Mouse (Mus musculus): ENCODE data around the gene Tex2.
"Not testable (repeated sequence)": the region's sequence is repeated elsewhere in the genome, so short reads cannot be mapped to it uniquely, and the experiment has no call there.

Tex2 gene

DNA sequence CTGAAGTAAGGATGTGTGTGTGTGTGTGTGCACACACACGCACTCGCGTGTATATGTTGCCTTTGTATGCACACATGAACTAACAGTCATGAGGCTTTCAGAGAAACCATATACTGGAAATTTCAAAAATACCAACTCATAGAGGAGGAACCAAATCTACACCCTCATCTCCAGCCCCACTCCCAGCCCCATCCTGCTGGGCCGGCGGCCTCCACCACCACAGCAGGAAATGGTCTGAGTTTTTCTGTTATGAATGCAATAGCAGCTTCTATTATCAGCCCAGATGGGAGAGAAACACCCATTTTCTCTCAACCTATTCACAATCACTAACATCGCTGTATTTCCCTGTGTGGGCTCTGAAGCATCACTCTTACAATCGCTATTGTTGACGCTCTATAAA, 8.8 kb upstream of the Tex2 start:
- no peak for DNase-seq (ENCODE audit: extremely low read depth, insufficient read length, low spot score)

DNA sequence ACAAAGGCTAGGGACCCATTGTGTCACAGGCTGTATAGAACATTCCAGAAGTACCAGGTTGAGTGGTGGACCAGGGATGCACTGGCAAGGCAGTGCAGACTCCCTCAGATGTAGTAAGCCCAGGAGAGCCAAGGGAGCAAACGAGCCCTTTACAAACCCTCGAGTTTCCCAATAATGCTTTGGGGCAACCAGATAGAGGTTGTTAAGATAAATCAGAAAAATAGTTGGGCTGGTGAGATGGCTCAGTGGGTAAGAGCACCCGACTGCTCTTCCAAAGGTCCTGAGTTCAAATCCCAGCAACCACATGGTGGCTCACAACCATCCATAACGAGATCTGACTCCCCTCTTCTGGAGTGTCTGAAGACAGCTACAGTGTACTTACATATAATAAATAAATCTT, 5.5 kb upstream of the Tex2 start:
- DNase-seq (ENCODE audit: extremely low read depth, insufficient read length, low spot score): not testable (repeated sequence)

DNA sequence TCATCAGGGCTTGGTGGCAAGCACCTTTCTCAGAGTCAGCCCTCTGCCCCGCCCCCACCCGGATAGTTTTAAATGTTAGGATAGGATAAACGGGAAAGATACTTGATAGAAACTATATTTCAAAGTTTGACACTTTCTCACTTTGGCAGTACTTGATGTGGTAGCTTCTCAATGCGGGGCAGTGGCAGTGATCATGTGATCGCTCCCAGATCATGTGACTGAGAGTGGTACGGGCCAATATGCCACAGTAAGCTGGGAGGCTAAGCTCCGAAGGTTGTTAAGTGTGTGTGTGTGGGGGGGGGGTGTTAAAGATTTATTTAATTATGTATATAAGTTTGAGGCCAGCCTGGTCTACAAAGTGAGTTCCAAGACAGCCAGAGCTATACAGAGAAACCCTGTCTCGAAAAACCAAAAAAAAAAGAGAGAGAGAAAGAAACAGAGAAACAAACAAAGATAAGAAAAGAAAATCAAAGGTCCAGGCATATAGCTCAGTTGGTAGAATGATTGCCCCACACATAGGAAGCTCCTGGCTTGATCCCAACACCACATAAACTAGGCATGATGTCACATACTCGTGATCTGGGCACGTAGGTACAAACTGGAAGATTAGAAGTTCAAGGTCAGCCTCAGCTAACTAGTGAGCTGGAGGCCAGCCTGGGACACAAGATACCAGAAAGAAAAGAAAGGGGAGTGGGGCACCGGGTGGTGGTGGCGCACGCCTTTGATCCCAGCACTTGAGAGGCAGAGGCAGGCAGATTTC, 4.8 kb upstream of the Tex2 start:
- no peak for DNase-seq (ENCODE audit: extremely low read depth, insufficient read length, low spot score)

DNA sequence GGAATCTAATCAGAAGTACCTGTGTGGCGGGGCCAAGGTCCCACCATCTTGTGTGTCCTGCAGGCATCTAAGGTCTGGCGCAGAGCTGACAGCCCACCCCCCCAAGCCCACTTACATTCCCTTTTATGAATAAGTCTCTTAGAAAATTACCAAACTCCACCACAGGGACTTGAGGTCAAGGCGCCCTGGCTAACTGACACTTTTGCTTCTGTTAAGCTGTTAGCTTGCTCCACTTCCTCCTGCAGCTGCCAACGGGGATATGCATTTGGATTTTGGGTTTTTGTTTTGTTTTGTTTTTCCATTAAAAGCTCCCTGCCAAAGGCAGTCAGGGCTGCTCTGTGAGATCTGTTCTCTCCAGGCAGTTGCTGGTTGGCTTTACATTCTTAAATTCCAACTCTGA, 2.3 kb upstream of the Tex2 start:
- no peak for DNase-seq (ENCODE audit: extremely low read depth, insufficient read length, low spot score)

DNA sequence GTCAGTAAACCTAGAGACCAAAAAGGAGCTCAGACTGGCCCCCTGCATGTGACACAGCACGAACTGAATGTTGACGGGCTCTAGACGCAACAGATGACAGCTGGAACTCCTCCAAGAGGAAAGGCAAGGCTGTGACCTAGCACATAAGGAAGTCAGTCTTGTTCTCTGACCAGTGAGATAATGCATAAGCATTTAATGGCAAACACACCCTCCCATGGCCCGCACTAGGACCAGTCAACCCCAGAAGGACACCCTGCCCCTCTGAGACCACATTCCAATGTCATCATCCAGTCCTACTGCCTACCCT, 1.1 kb upstream of the Tex2 start:
- no peak for DNase-seq (ENCODE audit: extremely low read depth, insufficient read length, low spot score)

DNA sequence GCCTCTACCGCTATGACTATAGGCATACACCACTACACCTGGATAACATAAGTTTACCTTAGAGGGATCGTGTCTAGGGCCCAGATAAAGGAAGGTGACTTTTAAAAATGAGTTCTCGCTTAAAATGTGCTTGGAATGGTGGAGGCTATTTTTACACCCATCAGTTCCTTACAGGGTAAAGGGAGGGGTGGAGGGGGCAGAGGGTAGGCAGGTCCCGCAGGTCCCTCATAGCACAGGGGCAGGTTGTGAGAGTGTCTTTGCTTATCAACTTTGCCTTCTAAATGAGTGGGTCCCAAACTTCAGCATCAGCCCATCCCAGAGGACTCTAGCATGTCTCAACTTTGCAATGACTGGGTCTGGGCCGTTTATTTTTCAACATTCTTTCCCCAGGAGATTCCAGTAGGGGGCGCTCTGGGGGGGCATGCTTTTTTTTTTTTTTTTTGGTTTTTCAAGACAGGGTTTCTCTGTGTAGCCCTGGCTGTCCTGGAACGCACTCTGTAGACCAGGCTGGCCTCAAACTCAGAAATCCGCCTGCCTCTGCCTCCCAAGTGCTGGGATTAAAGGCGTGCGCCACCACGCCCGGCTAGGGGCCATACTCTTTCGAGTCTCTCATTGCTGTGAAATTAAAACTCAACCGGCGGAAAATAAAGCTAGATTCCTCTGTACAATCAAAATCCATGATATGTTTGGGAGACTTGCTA, 565 bp upstream of the Tex2 start:
- DNase-seq (ENCODE audit: extremely low read depth, insufficient read length, low spot score): no peak

DNA sequence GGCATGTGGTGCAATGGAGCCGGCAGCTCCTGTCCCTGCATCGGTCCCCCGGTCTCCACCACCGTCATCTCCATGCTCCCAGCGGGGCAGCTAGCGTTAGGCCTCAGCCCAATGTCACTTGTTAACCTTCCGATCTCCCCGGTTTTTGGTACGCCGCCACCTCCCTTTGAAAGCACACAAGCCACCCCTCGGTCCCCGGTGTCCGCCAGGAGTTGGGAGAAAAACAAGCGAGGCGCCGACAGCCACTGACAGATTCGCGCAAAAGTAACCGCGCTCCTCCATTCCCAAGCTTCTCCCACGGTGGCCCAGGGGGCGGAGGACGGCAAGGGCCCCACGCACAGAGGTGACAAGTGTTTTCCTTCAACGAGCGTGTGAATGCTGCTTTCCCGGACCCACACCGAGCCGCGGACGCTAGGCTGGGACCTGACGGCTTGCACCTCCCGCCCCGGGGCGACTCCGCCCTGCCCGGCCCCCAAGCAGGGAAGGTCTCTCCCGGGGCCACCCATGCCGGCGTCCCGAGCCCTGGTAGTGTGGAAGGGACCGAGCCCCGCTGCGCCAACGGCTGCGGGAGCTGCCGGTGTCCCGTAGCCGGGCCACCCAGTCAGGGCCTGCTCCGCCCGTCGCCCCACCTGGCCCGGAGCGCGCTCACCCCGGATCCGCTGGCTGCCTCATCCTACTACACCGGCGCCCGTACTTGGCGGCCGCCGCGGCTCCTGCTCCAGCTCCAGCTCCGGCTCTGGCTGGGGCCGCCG, 838 bp downstream of the Tex2 start:
- DNase-seq (ENCODE audit: extremely low read depth, insufficient read length, low spot score): peak; percentile 82

DNA sequence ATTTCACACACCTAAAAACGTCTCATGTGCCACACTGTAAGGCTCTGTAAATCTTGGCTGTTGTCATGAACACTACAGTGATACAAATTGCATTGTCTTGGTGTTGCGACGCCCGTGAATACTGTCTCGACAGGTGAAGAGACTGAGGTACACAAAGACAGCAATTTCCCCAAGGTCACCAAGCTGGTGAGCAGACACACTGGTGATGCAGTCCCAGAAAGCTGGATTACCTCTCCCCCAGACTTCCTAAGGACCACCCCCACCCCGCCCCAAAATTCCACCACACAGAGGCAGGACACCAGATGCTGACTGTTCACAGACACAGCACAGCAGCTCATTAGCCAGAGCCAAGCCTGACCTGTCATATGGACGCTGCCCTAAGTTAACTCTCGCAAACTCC, 3.5 kb downstream of the Tex2 start:
- DNase-seq (ENCODE audit: extremely low read depth, insufficient read length, low spot score): no peak

DNA sequence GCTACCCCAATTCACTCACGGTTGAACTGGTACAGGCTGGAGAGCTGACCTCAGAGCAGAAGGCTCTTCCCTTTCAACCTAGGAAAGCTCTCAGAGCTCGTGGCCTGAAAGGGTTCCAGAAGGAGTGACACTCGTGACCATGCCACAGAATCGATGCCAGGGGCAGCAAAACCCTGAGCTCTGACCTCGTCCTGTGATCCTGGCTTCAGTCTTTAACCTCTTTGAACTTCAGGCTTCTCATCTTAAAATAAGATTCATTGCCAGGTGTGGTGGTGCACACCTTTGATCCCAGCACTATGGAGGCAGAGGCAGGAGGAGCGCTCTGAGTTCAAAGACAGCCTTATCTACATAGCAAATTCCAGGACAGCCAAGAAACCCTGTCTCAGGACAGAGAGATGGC, 5.9 kb downstream of the Tex2 start:
- DNase-seq (ENCODE audit: extremely low read depth, insufficient read length, low spot score): no peak

DNA sequence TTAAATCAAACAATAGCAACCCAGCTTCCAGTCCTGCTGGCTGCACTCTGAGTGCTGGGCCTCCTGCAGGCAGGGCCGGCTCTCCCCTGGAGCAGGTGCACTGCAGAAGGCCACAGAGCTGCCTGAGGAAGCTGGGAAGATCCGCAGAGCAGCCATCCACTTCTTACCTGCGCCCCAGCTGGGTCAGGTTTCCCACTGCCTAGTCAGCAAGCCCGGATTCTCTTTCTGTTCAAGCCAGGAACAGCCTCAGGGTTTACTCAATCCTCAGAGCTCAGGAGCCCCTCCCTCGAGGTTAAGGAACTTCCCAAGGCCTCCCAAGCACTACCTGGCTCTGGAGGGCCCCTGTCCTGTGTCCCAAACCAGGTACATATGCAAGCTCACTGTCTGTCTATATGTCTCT, 7.2 kb downstream of the Tex2 start:
- no peak for DNase-seq (ENCODE audit: extremely low read depth, insufficient read length, low spot score)

DNA sequence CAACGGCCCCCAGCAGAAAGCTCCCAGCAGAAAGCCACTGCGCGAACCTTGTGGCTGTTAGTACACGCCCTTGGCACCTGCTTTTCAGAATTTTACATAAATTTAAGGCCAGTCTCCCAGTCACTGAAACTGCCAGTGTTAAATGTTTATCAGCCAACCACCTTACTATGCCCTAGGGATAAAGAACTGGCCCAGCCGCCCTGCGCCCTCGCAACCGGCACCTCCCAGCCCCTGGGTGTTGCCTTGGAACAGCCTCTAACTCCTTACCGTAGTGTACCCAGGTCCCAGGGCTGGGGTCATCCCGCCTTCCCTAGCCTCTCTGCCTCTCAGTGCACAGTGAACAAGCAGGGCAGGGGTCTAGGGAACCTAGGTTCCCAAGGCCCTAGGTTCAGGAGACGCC, 10.0 kb downstream of the Tex2 start:
- DNase-seq (ENCODE audit: extremely low read depth, insufficient read length, low spot score): no peak

DNA sequence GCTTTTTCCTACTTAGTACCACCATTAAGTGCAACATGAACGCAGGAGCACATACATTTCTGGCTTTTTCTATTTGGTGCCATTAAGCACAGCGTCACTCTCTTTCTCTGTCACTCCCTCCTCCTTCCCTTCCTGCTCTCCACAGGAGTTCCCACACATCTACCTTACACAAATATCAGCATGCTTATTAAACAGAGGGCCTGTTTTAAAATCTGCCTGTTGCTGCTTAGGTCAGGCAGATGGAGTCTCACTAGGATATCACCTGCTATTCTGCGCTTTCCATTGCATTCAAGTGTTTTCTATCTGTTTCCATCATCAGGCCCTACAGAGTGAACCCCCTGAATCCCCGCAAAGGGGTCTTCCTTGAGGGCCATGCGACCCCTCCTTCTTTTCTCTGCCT, 13.1 kb downstream of the Tex2 start:
- no peak for DNase-seq (ENCODE audit: extremely low read depth, insufficient read length, low spot score)

DNA sequence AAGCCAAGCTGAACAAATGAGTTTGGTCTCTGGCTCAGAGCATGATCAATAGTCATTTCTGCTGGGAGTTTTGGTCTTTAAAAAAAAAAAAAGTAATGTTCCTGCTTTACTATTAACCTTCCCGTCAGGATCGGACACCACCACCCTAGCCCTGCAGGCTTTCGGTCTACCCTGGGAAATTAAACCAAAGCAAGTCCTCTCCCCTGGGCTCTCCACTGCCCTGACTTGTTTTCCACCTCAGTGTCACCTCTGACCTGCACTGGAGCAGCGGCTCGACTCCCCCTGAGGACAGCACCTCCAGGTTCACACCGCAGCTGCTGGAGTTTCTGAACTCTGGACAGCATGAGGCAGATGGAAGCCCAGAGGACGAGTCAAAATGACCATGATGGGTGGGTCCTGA, 13.9 kb downstream of the Tex2 start:
- DNase-seq (ENCODE audit: extremely low read depth, insufficient read length, low spot score): no peak

DNA sequence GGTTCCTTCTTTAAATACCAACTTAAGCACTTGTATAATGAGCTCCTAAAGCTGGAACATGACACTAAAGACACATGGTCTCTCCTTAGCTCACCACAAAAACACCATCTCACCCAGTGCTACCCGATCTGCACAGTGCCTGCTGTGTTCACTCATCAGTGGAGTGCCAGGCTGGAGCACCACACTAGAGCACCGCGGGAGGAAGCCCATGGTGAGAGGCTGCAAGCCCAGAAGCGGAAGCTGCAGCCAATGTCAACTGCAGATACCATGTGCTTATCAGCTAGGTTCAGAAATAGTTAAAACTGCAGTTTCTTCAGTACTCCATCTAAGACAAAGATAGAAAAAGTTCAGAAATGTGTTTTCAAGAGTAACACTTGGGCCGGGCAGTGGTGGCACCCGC, 14.9 kb downstream of the Tex2 start:
- DNase-seq (ENCODE audit: extremely low read depth, insufficient read length, low spot score): no peak

DNA sequence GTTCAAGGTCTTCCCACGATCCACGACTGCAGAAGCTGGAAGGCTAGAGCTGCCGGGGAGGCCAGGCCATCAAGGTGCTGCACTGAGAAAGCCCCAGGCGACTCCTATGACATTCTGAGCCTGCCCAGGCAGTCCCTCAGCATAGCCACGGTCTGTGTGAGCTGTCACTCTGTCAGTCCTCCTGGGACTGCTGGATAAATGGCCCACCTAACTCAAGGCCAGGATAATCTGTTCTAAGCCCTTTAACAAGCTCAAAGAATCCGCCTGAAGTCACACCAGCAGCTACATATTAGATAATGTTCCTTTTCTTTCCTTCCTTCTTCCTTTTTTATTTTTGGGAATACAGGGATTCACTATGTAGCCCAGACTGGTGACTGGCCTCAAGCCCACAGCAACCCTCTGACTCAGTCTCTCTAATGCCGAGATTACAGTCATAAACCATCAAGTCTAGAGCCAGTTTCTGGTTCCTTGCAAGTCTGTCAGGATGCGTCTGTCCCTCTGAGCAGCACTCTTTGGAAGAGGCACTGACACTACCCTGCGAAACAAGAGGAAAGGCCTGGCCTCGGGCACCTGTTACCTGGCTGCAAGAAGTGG, 15.4 kb downstream of the Tex2 start:
- peak; percentile 51 for DNase-seq (ENCODE audit: extremely low read depth, insufficient read length, low spot score)

DNA sequence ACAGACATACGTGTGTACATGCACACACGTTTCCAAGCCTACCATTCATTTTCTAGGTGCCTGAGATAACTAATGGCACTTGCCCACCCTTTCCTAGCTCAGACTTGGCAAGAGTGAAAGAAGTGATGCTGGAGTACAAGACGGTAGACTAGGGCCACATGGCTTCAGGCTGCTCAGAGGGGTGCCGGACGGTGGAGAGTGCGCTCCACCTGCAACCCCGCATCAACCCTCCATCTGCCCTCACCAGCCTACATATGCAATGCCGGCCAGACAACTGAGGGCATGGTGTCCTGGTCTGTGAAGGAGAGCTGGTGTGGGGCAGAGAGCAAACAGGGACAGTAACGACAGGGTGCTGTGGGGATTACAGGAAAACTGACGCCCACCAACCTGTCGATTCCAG, 22.0 kb downstream of the Tex2 start:
- DNase-seq (ENCODE audit: extremely low read depth, insufficient read length, low spot score): no peak

DNA sequence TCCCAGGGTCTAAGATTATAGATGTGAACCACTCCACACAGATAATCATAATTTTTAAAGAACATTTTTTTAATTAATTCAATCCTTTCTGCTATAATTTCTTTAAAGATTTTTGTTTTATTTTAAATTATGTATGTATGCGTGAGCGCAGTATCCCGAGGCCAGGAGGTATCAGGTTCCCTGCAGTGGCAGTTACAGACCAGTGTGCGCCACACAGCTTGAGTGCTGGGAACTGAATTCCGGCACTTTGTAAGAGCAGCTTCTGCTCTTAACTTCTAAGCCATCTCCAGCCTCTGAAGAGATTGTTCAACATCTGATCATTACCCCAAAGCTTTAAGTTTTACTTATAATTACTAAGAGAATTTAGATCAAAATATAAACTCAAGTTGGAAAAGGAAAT, 23.1 kb downstream of the Tex2 start:
- no peak for DNase-seq (ENCODE audit: extremely low read depth, insufficient read length, low spot score)

DNA sequence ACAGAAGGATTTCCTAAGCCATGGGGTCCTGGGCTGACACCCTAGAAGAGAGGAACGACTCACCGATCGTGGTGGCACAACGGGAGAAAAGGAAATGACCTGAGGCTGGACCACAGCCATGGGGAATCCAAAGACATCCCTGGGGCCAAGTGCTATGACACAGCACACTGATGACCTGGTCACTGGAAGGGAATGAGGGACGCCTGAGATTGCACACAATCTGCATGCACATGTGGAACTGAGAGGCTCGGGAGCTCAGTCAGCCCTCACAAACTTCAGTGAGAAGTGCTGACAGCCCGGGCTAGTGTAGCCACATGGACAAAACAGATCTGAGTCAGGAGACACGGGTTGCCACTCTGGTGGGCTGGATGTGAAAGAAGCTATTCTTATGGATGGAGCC, 24.4 kb downstream of the Tex2 start:
- DNase-seq (ENCODE audit: extremely low read depth, insufficient read length, low spot score): peak; percentile 60

DNA sequence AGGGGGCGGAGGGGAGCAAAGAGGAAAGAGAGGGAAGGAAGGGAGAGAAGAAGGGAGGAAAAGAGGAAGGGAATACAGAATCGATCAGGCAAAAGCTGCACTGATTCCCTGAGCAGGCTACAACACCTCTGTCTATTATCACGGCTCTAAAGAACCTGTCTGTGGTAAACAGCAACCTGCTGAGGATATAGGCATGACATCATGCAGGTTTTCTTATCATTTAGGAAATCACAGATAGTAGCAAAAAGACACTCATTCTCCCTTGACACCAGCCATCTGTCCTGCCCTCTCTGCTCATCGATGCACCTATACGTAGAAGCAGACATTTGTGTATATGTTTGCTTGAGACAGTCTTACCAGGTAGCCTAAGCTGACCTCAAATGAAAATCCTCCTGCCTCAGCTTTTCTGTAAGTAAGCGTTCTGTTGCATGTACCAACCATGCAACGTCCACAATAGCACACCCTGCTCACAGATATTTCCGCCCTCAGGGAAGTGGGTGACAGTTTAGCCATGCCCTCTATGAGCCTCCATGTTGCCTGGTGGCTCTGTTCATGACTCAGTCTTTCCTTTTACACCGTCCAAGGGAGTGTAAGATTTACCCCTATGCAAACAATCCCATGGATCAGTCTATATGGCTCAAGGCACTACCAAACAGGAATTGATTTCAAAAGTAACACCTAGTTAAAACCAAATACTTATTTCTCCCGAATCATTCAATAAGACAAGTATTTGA, 25.3 kb downstream of the Tex2 start:
- no peak for DNase-seq (ENCODE audit: extremely low read depth, insufficient read length, low spot score)

DNA sequence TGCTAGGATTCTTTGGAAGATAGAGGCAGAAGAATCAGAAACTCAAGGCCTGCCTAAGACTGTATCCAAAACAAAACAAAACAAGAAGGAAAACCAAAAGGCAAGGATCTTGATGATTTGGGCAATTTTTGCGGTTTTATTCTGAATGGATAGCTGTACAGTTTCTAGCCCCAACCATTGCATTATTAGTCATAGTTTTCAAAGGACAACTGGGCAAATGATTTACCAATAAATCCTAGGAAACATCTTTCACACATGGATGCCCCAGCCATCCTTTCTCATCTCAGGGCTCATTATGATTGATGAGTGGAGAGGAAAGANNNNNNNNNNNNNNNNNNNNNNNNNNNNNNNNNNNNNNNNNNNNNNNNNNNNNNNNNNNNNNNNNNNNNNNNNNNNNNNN, 29.4 kb downstream of the Tex2 start:
- no peak for DNase-seq (ENCODE audit: extremely low read depth, insufficient read length, low spot score)

DNA sequence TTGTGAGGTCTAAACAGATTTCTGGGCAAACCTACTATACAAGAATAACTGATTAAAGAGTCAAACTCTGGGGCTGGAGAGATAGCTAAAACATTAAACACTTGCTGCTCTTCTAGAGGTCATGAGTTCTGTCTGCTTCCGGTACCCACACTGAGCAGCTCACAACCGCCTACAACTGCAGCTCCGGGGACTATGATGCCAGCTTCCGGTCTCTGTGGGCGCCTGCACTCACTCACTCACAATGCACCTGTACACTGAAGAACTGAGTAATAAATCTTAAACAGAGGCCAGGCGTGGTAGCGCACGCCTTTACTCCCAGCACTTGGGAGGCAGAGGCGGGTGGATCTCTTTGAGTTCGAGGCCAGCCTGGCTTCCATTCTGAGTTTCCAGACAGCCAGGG, 31.9 kb downstream of the Tex2 start:
- DNase-seq (ENCODE audit: extremely low read depth, insufficient read length, low spot score): no peak
